Mouse (Mus musculus) liver, embryonic 14.5 days (tissue): ENCODE measurements at regions not wholly inside any gene's neighbourhood (a gene's known extent, or its start where the extent isn't known, plus 50 kb on each side); places are given as distances from the start of the nearest gene placed in this dataset.

Source experiments
- ATAC-seq: fragments of 200-750 bp; cut with Nextera tagmentation; 2 replicates; pipeline ENCODE4 v1.8.0; 2017; ENCODE audit warnings: moderate number of reproducible peaks, mild to moderate bottlenecking, moderate library complexity; ENCODE audit not compliant: insufficient read depth
- DNase-seq, 3 experiments: peaks; one replicate each; pipeline ENCODE4 v3.0.0-alpha.2; 2012 to 2013; ENCODE audit warnings: low read depth in 3 of 3, low spot score in 3 of 3
- H3K27ac ChIP-seq: fragments of 300-500 bp; sonication (generic); 2 replicates; pipeline ENCODE4 v1.5.1; 2014; ENCODE audit warnings: moderate library complexity, mild to moderate bottlenecking, control low read depth, inconsistent platforms
- H3K27me3 ChIP-seq: fragments of 300-500 bp; sonication (generic); 2 replicates; pipeline ENCODE4 v1.6.1; 2014; ENCODE audit warnings: mild to moderate bottlenecking, low read length, moderate library complexity; ENCODE audit not compliant: control insufficient read depth, insufficient read depth
- H3K36me3 ChIP-seq: fragments of 300-500 bp; sonication (generic); replicated peaks from 2 replicates; pipeline ENCODE4 v1.6.1; 2014; ENCODE audit warnings: low read depth; ENCODE audit not compliant: control insufficient read depth, insufficient read depth
- H3K4me1 ChIP-seq, 2 experiments: fragments of 200-500 bp in 1 of 2; fragments of 300-500 bp in 1 of 2; sonication (generic) in 1 of 2; replicated peaks; 2 replicates each; pipeline ENCODE4 v1.6.1; 2012 to 2014; ENCODE audit warnings: antibody characterized with exemption in 1 of 2, inconsistent platforms in 1 of 2, low read length in 1 of 2; ENCODE audit not compliant: control insufficient read depth in 2 of 2, insufficient read depth in 2 of 2
- H3K4me2 ChIP-seq: fragments of 300-500 bp; sonication (generic); 2 replicates; pipeline ENCODE4 v1.6.1; 2014; ENCODE audit warnings: low read depth, mild to moderate bottlenecking, control low read depth, moderate library complexity
- H3K4me3 ChIP-seq, 2 experiments: fragments of 200-500 bp in 1 of 2; fragments of 300-500 bp in 1 of 2; sonication (generic) in 1 of 2; 2 replicates each; pipeline ENCODE4 v1.5.1; 2012 to 2014; ENCODE audit warnings: low read depth in 2 of 2, low read length in 2 of 2, mild to moderate bottlenecking in 2 of 2, control low read depth in 1 of 2, inconsistent platforms in 1 of 2, moderate library complexity in 1 of 2; ENCODE audit not compliant: insufficient read depth in 1 of 2
- H3K9ac ChIP-seq: fragments of 300-500 bp; sonication (generic); replicated peaks from 2 replicates; pipeline ENCODE4 v1.6.1; 2014; ENCODE audit warnings: mild to moderate bottlenecking, control low read depth, moderate library complexity
- H3K9me3 ChIP-seq: fragments of 300-500 bp; sonication (generic); 2 replicates; pipeline ENCODE4 v1.6.1; 2016; ENCODE audit warnings: low read length, mixed read lengths; ENCODE audit not compliant: control insufficient read depth
- CTCF ChIP-seq: IDR thresholded peaks from 2 replicates; pipeline ENCODE4 v1.5.1; 2016; ENCODE audit warnings: antibody characterized with exemption, low read depth, control low read depth
- EP300 ChIP-seq: IDR thresholded peaks from 2 replicates; pipeline ENCODE4 v1.6.1; 2016; ENCODE audit warnings: antibody characterized with exemption, low read depth
- WGBS: fragments of 180-500 bp; shearing (Covaris S2); extraction: QIAGEN DNeasy Blood & Tissue Kit; methylation state at CpG from one replicate; pipeline ENCODE4 v1.1.7; 2014; ENCODE audit not compliant: insufficient replicate concordance; 5-methylcytosine and 5-hydroxymethylcytosine counted together

GRCm38 (mm10) chr10:96480453-96481324, 136.1 kb upstream of the Btg1 start:
- DNase-seq (no peak), ATAC-seq (no peak)
- 53% methylated on average over 14 of the region's 14 CpGs for WGBS

GRCm38 (mm10) chr10:96481325-96481638, 135.5 kb upstream of the Btg1 start:
- DNase-seq (no peak), ATAC-seq (no peak)
- Histone ChIP-seq H3K4me1 (no peaks in the 10 kb centered on the region), H3K4me3 (no peak overlapping the region), H3K27ac (no peak overlapping the region), H3K36me3 (no peaks in the 10 kb centered on the region), H3K4me2 (no peak overlapping the region), H3K27me3 (no peaks in the 10 kb centered on the region), H3K9me3 (no peaks in the 10 kb centered on the region), H3K9ac (no peak overlapping the region)
- WGBS, result 54% methylated on average over 8 of the region's 8 CpGs
- no peak for TF ChIP-seq CTCF
- no peak for TF ChIP-seq EP300

More at GRCm38 (mm10) chr10:96480453-96481324, 136.1 kb upstream of the Btg1 start:
- H3K9ac ChIP-seq, result no peak overlapping the region
- H3K27ac ChIP-seq, result no peak overlapping the region
- H3K36me3 ChIP-seq, result no peaks in the 10 kb centered on the region
- no peak overlapping the region for H3K4me3 ChIP-seq
- H3K4me2 ChIP-seq, result no peak overlapping the region
- no peaks in the 10 kb centered on the region for H3K27me3 ChIP-seq
- no peaks in the 10 kb centered on the region for H3K9me3 ChIP-seq
- TF ChIP-seq EP300, result no peak
- no peak for TF ChIP-seq CTCF
- no peaks in the 10 kb centered on the region for H3K4me1 ChIP-seq

DNA sequence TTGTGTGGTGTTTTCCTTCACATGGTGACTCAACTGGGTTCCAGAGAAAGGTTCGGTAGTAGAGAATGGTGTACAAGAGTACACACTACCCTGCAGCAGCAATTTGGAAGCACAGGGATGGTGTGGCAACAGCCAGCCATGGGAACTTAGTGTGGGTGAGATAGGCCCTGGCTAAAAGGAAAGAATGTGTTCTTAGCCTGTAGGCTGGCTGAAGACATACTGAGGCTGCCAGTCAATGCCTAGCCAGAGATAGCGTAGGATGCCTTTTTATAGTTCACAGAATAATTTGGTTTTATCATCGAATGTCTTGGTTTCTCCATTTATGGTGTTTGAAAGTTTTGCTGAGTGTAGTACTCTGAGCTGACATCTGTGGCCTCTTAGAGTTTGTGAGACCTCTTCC, 130.1 kb upstream of the Btg1 start:
- 71% methylated on average over 3 of the region's 3 CpGs for WGBS
- Histone ChIP-seq H3K9ac (no peak overlapping the region), H3K4me1 (no peaks in the 10 kb centered on the region), H3K9me3 (no peaks in the 10 kb centered on the region), H3K4me2 (no peak overlapping the region), H3K27ac (no peak overlapping the region), H3K36me3 (no peaks in the 10 kb centered on the region), H3K27me3 (no peaks in the 10 kb centered on the region), H3K4me3 (no peak overlapping the region)
- DNase-seq (no peak), ATAC-seq (no peak)
- TF ChIP-seq EP300, result no peak

- 35% methylated on average over 1 of the region's 1 CpGs for WGBS
- Histone ChIP-seq H3K9ac (no peak overlapping the region), H3K36me3 (no peaks in the 10 kb centered on the region), H3K27ac (no peak overlapping the region), H3K4me1 (no peaks in the 10 kb centered on the region), H3K9me3 (no peaks in the 10 kb centered on the region), H3K27me3 (no peaks in the 10 kb centered on the region), H3K4me3 (no peak overlapping the region), H3K4me2 (no peak overlapping the region)
- no peak for TF ChIP-seq EP300
- TF ChIP-seq CTCF, result no peak
- DNase-seq (no peak), ATAC-seq (no peak)
Observed at GRCm38 (mm10) chr10:96493706-96494105, 123.1 kb upstream of the Btg1 start.

GRCm38 (mm10) chr10:96496700-96497099, 120.1 kb upstream of the Btg1 start:
- WGBS, result 68% methylated on average over 3 of the region's 3 CpGs
- ATAC-seq, result no peak
- Histone ChIP-seq H3K27me3 (no peaks in the 10 kb centered on the region), H3K4me3 (no peak overlapping the region), H3K4me1 (no peaks in the 10 kb centered on the region), H3K36me3 (no peaks in the 10 kb centered on the region), H3K27ac (no peak overlapping the region), H3K4me2 (no peak overlapping the region), H3K9me3 (no peaks in the 10 kb centered on the region), H3K9ac (no peak overlapping the region)
- DNase-seq, result no peak
- TF ChIP-seq EP300 (no peak), CTCF (no peak)
